Mouse (Mus musculus) v-Abl transformed pro-B cells (cell line): ENCODE measurements around the gene Frrs1.

Source experiments
- in situ Hi-C, 2 experiments: fragments of 400-800 bp; cut with MboI; formaldehyde crosslinking; loops; one replicate each; pipeline ENCODE4 v1.15.1; 2025; ENCODE audit not compliant: unreplicated experiment in 2 of 2

The Frrs1 gene

GRCm38 (mm10) chr3:116858941-116859685 lies at the start of gene Frrs1:
Frrs1 (plus strand) TSS chr3:116859464.
- in situ Hi-C loops = no loop called here

DNA sequence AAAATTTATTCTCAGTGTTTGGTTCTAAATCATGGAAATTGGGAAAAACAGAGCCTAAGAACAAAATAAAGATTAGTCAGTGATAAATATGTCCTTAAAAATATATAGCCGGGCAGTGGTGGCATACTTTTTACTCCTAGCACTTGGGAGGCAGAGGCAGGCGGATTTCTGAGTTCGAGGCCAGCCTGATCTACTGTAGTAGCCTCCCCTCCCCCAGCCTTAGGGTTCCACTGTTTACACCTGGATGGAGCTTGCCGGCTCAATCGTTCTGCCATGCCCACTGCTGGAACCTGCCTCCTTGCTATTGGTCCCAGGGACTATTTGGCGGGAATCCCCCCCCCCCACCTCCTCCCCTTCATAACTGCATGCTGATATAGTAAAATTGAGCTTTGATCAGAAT lies 48.9 kb upstream of the Frrs1 start:
- in situ Hi-C loops = loop anchor here in 1 of 2 experiments (10.0 kb wide), 1 partner anchor 396 kb away; no protein-coding TSS in a partner anchor

DNA sequence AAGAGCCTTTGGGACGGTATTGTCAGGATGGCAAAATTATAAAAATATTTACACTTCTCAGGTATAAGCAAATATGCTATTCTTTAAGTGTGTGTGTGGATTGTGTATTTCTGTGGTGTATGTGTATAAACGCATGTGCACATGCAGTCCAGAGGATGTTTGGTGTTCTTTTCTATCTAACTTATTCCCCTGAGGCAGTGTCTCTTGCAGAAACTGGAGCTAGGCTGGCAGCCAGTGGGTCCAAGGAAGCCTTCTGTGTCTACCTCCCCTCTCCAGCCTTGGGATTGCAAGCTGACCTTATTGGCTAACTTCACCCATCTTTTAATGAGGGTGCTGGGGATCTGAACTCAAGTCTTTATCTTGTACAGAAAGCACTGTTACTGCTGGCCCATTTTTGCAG lies 46.3 kb upstream of the Frrs1 start:
- in situ Hi-C loops = loop anchor here in 1 of 2 experiments (10.0 kb wide), 1 partner anchor 398 kb away; no protein-coding TSS in a partner anchor

DNA sequence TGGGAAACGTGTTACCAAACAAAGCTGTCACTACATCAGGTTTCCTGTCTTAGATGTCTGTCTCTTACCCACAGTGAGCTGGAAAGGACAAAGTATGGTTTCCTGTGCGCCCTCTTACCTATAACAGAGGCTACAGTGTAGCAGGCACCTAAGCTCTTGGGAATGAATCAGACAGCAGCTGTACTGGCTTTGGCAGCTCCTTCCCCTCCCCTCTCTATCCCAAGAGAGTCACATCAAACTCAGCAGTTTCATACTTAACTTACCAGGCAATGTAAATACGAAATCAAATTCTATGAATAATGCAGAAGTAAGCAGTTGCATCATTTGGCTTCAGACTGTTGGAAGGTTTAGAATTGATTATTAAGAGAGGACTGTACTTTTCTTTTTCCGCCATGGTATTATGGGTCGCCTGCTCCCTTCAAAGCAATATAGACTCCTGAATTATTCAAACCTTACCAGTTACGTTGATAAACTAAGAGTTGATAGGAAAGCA lies 43.9 kb upstream of the Frrs1 start:
- in situ Hi-C loops = loop anchor here in 1 of 2 experiments (10.0 kb wide), 1 partner anchor 401 kb away; no protein-coding TSS in a partner anchor

DNA sequence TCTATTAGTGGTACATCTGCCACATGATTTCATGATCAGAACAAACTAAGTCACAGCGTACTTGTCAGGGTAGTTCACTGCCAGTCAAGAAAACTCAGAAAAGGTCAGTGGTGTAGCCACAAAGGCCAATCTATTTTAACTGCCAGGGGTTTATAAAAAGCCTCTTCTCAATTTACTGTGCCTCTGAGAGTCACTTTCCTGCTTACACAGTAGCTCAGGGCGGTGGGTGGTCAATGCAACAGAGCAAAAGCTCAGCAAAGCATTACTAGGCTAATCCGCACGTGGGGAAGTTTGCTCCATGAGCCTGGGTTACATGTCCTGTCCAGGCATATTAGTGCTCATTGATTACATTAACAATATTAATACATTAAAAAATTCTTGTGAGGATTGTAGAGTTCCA lies 43.3 kb upstream of the Frrs1 start:
- in situ Hi-C loops = loop anchor here in 1 of 2 experiments (10.0 kb wide), 1 partner anchor 401 kb away; no protein-coding TSS in a partner anchor

GRCm38 (mm10) chr3:116816674-116817215 lies 42.5 kb upstream of the Frrs1 start:
- in situ Hi-C loops = loop anchor here in 1 of 2 experiments (10.0 kb wide), 1 partner anchor 402 kb away; no protein-coding TSS in a partner anchor

DNA sequence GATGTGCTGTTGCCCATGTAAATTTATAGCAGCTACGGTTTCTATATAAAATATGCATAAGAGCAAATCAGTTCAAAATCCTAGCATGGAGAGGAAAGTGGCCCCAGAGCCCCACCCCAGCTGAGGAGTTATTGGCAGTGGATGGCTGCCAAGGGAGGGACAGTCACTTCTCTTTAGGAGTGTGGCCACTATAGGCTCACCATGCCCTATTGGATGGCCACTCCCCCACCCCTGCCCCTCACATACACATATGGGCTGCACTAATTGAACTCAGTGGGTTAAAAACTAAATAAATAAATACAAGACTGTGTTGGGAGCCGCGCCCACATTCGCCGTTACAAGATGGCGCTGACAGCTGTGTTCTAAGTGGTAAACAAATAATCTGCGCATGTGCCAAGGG lies 42.0 kb upstream of the Frrs1 start:
- in situ Hi-C loops = loop anchor here in 1 of 2 experiments (10.0 kb wide), 1 partner anchor 402 kb away; no protein-coding TSS in a partner anchor

DNA sequence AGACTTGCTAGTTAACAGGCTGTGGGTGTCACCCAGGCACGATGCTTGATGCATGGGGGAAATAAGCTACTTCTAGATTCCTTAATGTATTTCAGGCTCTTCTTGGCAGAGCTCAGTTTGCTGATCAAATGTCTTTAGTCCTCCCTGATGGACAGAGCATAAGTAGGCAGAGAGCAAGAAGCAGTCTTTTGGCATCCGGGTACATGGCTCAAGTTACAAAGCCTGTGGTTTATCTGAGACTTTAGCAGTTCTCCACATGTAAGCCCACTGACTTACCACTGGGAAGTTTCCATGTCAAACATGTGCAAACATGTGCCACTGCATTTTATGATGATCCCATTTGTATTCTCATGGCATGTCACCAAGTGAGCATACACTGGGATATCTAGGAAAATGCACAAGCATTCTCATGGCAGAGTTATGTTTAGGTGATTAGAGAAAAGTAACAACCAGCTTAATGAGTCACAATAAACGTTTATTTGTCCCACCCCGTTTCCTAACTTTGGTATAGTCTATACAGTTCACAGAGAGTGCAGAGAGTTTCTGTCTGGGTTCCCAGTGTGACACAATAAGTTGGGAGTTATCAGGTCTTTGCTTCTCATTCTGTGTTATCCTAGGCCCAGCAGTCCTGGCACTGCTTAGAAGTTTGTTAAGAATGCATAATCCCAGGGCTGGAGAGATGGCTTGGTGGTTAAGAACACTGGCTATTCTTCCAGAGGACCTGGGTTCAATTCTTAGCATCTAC lies 32.6 kb upstream of the Frrs1 start:
- in situ Hi-C loops = loop anchor here in 1 of 2 experiments (25.0 kb wide), 1 partner anchor 789 kb away; no protein-coding TSS in a partner anchor

- in situ Hi-C loops = loop anchor here in 1 of 2 experiments (25.0 kb wide), 1 partner anchor 792 kb away; no protein-coding TSS in a partner anchor
These were observed 29.9 kb upstream of the Frrs1 start for GRCm38 (mm10) chr3:116829274-116829920.

DNA sequence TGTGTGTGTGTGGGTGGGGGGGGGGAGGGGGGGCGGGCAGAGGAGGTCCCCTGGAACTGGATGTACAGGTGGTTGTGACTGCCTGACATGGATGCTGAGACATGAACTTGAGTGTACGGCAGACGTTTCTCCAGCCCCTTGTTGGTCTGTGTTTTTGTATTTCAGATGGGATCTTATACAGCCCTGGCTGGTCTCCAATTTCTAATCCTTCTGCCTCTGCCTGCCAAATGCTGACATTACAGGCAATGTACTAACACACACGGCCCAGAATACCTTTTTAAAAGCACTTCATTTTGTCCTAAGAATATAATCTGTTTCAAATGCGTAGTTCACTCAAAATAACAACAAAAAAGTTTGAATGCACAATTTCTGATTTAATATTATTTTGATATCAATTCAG lies 27.9 kb upstream of the Frrs1 start:
- in situ Hi-C loops = loop anchor here (10.0 to 25.0 kb wide), 3 partner anchors 237 to 794 kb away; partner anchors contain the start of genes Dbt (in 2 of the 2) and Sass6 (in 1 of the 2)

DNA sequence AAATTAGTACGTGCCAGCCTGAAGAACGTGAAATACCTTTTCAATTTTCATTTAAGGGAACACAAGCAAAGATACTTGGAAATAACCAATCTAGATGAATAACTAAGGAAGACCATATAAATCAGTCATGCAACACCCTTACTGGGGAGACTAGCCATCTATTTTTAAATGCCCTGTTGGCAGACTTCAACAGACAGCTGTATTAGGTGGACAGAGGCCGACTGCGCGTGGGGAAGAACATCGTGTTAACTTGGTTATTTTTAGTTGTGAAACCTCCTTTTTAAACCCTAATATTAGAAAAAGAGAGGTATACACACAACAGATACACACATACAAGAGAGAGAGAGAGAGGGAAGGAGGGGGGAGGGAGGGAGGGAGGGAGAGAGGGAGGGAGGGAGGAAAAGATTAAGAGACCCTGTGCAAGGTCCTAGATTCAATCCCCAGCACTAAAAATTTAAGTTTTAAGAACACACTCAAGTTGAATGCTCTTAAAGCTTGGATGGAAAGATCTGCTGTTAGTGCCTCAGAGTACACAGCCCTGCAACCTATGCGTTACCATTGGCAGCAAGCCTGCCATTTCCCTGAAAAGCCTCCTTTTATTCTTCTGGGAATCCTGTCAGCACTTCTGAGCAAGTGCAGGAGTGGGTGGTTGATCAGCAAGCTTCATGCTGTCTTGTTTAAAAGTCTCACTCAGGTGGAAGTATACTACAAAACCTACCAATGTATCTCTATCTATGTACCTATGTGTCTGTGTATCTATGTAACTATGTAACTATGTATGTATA lies 26.5 kb upstream of the Frrs1 start:
- in situ Hi-C loops = loop anchor here (10.0 to 25.0 kb wide), 3 partner anchors 238 to 795 kb away; partner anchors contain the start of genes Dbt (in 2 of the 2) and Sass6 (in 1 of the 2)

GRCm38 (mm10) chr3:116833491-116833890 lies 25.8 kb upstream of the Frrs1 start:
- in situ Hi-C loops = loop anchor here (10.0 to 25.0 kb wide), 3 partner anchors 239 to 796 kb away; partner anchors contain the start of genes Dbt (in 2 of the 2) and Sass6 (in 1 of the 2)

- in situ Hi-C loops = loop anchor here (10.0 to 25.0 kb wide), 3 partner anchors 239 to 797 kb away; partner anchors contain the start of genes Dbt (in 2 of the 2) and Sass6 (in 1 of the 2)
These were observed 25.0 kb upstream of the Frrs1 start for GRCm38 (mm10) chr3:116834241-116834640.

DNA sequence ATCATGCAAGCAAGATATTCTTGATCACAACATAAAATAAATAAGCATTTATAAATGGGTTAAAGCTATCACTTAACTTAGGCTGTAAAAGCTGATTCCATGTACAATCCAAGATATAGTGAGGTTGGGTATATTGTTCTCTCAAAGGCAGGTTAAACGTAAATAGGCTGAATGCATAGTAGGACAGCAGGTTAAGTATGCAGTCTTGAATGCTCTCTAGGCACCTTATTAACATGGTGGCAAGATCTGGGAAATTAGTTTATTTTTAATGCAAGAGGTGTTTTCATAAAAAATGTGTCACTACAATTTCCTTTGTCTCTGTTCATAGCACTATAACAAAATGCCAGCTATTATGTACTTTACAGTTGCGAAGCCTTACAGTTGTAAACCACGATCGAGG lies 23.9 kb upstream of the Frrs1 start:
- in situ Hi-C loops = loop anchor here (5.0 to 25.0 kb wide), 7 partner anchors 68 to 803 kb away; partner anchors contain the start of genes Dbt (in 2 of the 2), Cdc14a (in 1 of the 2) and Sass6 (in 1 of the 2)

GRCm38 (mm10) chr3:116835770-116836680 lies 23.2 kb upstream of the Frrs1 start:
- in situ Hi-C loops = loop anchor here (5.0 to 25.0 kb wide), 7 partner anchors 69 to 804 kb away; partner anchors contain the start of genes Dbt (in 2 of the 2), Cdc14a (in 1 of the 2) and Sass6 (in 1 of the 2)

DNA sequence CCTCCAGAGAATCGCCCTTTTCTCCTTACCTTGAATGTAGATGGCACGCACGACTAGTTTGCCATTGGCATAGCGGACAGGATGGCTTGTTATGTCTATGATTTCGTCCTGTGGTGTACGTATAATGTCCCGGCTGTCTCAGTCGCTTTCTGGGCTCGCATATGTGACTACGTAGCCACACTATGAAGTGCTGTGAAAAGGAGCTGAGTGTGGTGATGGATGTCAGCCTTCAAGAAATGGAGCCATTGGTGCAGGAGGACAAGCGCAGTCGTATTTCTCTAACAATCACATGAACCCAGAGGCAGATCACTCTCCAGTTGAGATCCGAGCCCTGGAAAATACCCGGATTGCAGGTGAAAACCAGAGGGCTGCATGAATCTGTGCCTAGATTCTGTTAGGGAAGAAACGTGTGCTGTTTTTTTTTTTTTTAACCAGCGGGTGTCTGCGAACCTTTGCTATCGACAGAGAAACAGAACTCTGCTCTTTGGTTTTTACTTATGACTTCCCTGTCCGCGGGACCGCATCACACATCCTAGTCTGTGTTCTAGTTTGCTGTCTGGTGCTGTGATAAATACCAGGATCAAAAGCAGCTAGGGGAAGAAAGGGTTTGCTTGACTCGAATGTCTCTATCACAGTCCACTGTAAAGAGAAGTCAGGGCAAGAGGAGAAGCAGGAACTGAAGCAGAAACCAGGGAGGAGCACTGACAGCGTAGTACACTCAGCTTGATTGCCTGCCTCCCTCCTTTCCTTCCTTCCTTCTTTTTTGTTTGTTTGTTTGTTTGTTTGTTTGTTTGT lies 22.4 kb upstream of the Frrs1 start:
- in situ Hi-C loops = loop anchor here (5.0 to 25.0 kb wide), 7 partner anchors 70 to 805 kb away; partner anchors contain the start of genes Dbt (in 2 of the 2), Cdc14a (in 1 of the 2) and Sass6 (in 1 of the 2)
